14 mouse cellular contexts compared by ENCODE assay signal in genomic region chr5:28170081-28170480, GRCm38 (mm10). TPM values are rescaled to one million over a fixed set of nuclear protein-coding genes. Genes with fewer than 3 reads are reported as not detected.
DNase-seq lines count a peak whose midpoint lies in the region; ATAC-seq and TF ChIP-seq lines count a peak whose summit lies in the region.
"Had no signal": no experiment of that assay in that cellular context is flagged by ENCODE, and none has a peak within 500 bp of the region (broad histone marks: within the 10 kb centered on the region; RNA-seq: fewer than 3 reads in every experiment).

No protein-coding gene starts in this region.

- ATAC-seq in forebrain, postnatal 0 days = no peak
- ATAC-seq: activated CD4-positive, CD25-positive, alpha-beta regulatory T cell, adult 4 months; liver, embryonic 12.5 days had no signal

- H3K27me3 ChIP-seq in midbrain, embryonic 10.5 days (ENCODE audit: low read depth, poor library complexity, severe bottlenecking) = peaks cover 97% of the 10 kb centered on the region
- peaks cover 79% of the 10 kb centered on the region for H3K27me3 ChIP-seq in forebrain, postnatal 0 days (ENCODE audit: insufficient read depth, low read length)
- H3K27me3 ChIP-seq: CH12.LX had no signal

- no peak overlapping the region for H3K4me2 ChIP-seq in forebrain, postnatal 0 days (ENCODE audit: low read depth)
- H3K4me2 ChIP-seq: liver, embryonic 12.5 days had no signal

- H3K9ac ChIP-seq in forebrain, postnatal 0 days = no peak overlapping the region
- H3K9ac ChIP-seq: liver, embryonic 12.5 days had no signal

- H3K27ac ChIP-seq in midbrain, embryonic 10.5 days (replicated peaks) = peak overlapping the region; percentile 96
- no peak overlapping the region for H3K27ac ChIP-seq in forebrain, postnatal 0 days (ENCODE audit: low read depth, low read length)
- H3K27ac ChIP-seq: liver, embryonic 12.5 days had no signal

- H3K9me3 ChIP-seq in midbrain, embryonic 10.5 days (replicated peaks) = no peaks in the 10 kb centered on the region
- no peaks in the 10 kb centered on the region for H3K9me3 ChIP-seq in forebrain, postnatal 0 days (ENCODE audit: low read length)
- H3K9me3 ChIP-seq: liver, embryonic 12.5 days had no signal

- 1% methylated on average over 17 of the region's 17 CpGs for WGBS in midbrain, embryonic 10.5 days
- WGBS in forebrain, postnatal 0 days = 3% methylated on average over 17 of the region's 17 CpGs

- H3K4me3 ChIP-seq in midbrain, embryonic 10.5 days = peak overlapping the region; percentile 83
- no peak overlapping the region for H3K4me3 ChIP-seq in forebrain, postnatal 0 days (ENCODE audit: low read depth, low read length)
- H3K4me3 ChIP-seq: liver, embryonic 12.5 days had no signal

- TF ChIP-seq CTCF in forebrain, postnatal 0 days (IDR thresholded peaks at IDR 0.05; ENCODE audit: low read depth) = no peak

- peaks cover 69% of the 10 kb centered on the region for H3K4me1 ChIP-seq in midbrain, embryonic 10.5 days
- 0 out of 2 replicates have a peak, but pooled peaks cover 10% of the 10 kb centered on the region for H3K4me1 ChIP-seq in forebrain, postnatal 0 days (ENCODE audit: insufficient read depth)

- H3K36me3 ChIP-seq in midbrain, embryonic 10.5 days = peaks cover 55% of the 10 kb centered on the region
- H3K36me3 ChIP-seq in forebrain, postnatal 0 days (ENCODE audit: insufficient read depth) = no peaks in the 10 kb centered on the region
- H3K36me3 ChIP-seq: liver, embryonic 12.5 days had no signal

- peak; percentile 42 for DNase-seq in ES-CJ7 (ENCODE audit: low read depth, low spot score)
- peak; percentile 42 for DNase-seq in brain, adult 2 months (ENCODE audit: low read depth, low spot score)
- peak; percentile 35 for DNase-seq in embryo, embryonic 9.5 days (ENCODE audit: extremely low spot score)
- peak; percentile 63 for DNase-seq in midbrain, embryonic 10.5 days (ENCODE audit: low spot score)
- DNase-seq in forebrain, postnatal 0 days = no peak
- DNase-seq in right cerebral cortex, postnatal 36 days (ENCODE audit: low spot score in 2 of 2) = no peak
- DNase-seq in adrenal gland, postnatal 14 days = no peak
- DNase-seq: heart, postnatal 14 days; kidney, postnatal 14 days had no signal

RNA-seq across cellular contexts. Expression of gene En2, which starts 4.6 kb away (rescaled TPM):
- polyA plus RNA-seq in midbrain, embryonic 10.5 days (2016; fragmentation: Nextera tagmentation; extraction: Ambion mirVana) = 0.84 and 1.1 TPM in 2 replicates
- 0.05 and 0.46 TPM in 2 replicates for total RNA-seq in forebrain, postnatal 0 days (2014; rRNA removed)
- not detected in 2 replicates for polyA plus RNA-seq in forebrain, postnatal 0 days (2015; fragmentation: Nextera tagmentation; extraction: Ambion mirVana)
- total RNA-seq in adrenal gland, postnatal 14 days (2021) = 0.19 and 0.30 TPM in 2 replicates
- total RNA-seq: CH12.LX; heart, postnatal 14 days had no signal
- polyA plus RNA-seq: activated CD4-positive, CD25-positive, alpha-beta regulatory T cell, adult 4 months; embryonic facial prominence, embryonic 14.5 days; liver, embryonic 12.5 days; small intestine, adult 2 months had no signal

Comparison
In these comparisons a context has a peak if more than half of its experiments do, and no peak if none do; other contexts are left out.
1. DNase-seq: peak in ES-CJ7 (single experiment), brain, adult 2 months (single experiment), embryo, embryonic 9.5 days (single experiment) and midbrain, embryonic 10.5 days (single experiment); none in forebrain, postnatal 0 days (single experiment), right cerebral cortex, postnatal 36 days (0 of 2) and adrenal gland, postnatal 14 days (single experiment).